Comparison of ENCODE assay signal across 9 mouse cellular contexts in genomic region chr7:75397559-75397958, GRCm38 (mm10). TPM values are rescaled to one million over a fixed set of nuclear protein-coding genes. Genes with fewer than 3 reads are reported as not detected.
DNase-seq lines count a peak whose midpoint lies in the region.
"Had no signal": no experiment of that assay in that cellular context is flagged by ENCODE, and none has a peak within 500 bp of the region (broad histone marks: within the 10 kb centered on the region; RNA-seq: fewer than 3 reads in every experiment).

No protein-coding gene starts in this region.

- DNase-seq in urinary bladder, adult 18-20 months (ENCODE audit: low spot score in 2 of 2), result peak; percentile 45 to 57
- no peak for DNase-seq in urinary bladder, postnatal 10 days (ENCODE audit: low spot score)
- DNase-seq in gastrocnemius, postnatal 25 days, result peak; percentile 61
- DNase-seq in kidney, postnatal 36 days, result peak; percentile 26 to 38
- peak; percentile 41 for DNase-seq in urinary bladder, postnatal 25 days (ENCODE audit: low spot score)
- DNase-seq in layer of hippocampus, postnatal 25 days (ENCODE audit: extremely low spot score in 1 of 2, low spot score in 1 of 2), result no peak
- no peak for DNase-seq in right cerebral cortex, postnatal 4 days
- DNase-seq in left cerebral cortex, adult 8-10 months (ENCODE audit: low spot score in 2 of 2), result no peak
- DNase-seq: liver, embryonic 13.5 days had no signal

RNA-seq across cellular contexts. Expression of gene Akap13, which starts 57.8 kb away (rescaled TPM):
- total RNA-seq in gastrocnemius, postnatal 25 days (2021), result 10 to 100 TPM; 51.5 to 63.2 TPM
- 10 to 100 TPM; 54.0 to 70.8 TPM for total RNA-seq in layer of hippocampus, postnatal 25 days (2021)
- total RNA-seq in left cerebral cortex, adult 8-10 months (2022), result 10 to 100 TPM; 21.0 to 24.6 (median 21.5) TPM

Comparison
In these comparisons a context has a peak if more than half of its experiments do, and no peak if none do; other contexts are left out.
1. DNase-seq: peak in urinary bladder, adult 18-20 months (2 of 2), gastrocnemius, postnatal 25 days (single experiment), kidney, postnatal 36 days (2 of 2) and urinary bladder, postnatal 25 days (single experiment); none in urinary bladder, postnatal 10 days (single experiment), layer of hippocampus, postnatal 25 days (0 of 2), right cerebral cortex, postnatal 4 days (single experiment) and left cerebral cortex, adult 8-10 months (0 of 2).